Mouse (Mus musculus) mesoderm, embryonic 11.5 days (tissue): ENCODE measurements around the gene Palm2.
A peak's percentile ranks its signal among the peaks of the same experiment; 100 is the strongest.

Experiments
- DNase-seq: peaks from one replicate; pipeline ENCODE4 v3.0.0-alpha.2; 2012; ENCODE audit warnings: low read depth, low spot score

Palm2 gene

DNA sequence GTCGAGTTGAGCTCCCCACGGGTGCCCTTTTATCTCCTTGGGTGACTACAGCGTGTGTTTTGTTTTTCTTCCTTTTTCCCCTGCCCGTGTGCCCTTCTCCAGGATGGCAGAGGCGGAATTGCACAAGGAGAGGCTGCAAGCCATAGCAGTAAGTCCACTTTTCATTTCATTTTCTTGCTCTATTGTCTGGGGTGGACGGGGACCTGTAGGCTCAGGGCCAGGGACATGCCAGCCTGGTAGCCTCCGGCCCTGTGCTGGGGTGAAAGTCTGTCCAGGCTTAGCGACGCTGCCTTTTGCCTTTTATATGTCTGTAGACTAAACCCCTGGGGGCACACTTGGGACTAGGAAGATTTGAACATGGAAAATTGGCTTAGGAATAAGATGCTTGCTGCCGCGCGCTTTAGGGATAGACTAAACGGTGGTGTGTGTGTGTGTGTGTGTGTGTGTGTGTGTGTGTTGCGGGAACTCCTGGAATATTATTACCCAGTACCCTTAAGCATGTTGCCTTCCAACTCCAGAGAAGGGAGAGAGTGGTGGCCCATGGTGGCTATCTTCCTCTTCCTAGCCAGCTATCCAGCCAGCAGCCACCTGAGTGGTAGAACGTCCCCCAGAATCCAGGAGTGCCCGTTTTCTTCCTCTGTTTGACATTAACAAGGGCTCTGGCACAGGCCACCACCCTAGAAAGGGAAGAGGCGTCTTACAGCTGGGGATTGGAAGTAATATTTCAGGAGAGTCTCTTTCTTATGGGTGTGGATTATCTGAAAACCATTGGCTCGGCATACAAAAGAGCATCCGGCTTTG, 134.4 kb downstream of the Palm2 start:
- DNase-seq = no peak

DNA sequence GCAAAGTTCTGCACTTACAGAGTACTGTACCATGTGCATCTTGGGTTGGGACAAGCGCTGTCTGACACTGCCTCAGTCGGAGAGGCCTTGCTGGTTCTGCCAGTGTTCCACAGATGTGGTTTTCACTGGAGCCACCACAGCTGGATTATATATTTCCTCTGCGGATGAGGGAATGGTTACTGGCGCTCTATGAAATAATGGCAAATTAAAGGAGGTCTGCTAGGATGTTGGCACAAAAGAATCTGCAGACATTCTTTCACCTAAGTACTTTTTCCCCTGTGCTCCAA, 135.0 kb downstream of the Palm2 start:
- no peak for DNase-seq

DNA sequence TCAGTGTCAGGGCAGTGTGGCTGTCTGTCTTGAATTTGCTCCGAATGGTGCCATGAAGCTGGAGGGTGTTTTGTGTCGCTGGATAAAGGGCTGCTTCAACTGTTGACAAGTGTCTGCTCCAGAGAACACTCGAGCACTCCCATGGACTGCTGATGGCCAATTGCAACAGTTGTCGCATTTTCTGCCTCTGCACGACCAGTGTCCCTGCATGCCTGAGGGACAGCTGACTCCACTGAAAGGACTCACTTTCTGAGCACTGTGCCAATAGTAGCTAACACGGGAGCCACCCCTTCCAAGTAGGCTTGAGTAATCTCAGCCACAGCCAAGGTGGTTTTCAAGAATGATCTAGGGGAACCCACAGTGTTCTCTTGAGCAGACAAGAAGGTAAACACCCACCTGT, 135.7 kb downstream of the Palm2 start:
- DNase-seq = no peak

- DNase-seq = no peak
Observed at GRCm38 (mm10) chr4:57570229-57570628, 136.2 kb downstream of the Palm2 start.

GRCm38 (mm10) chr4:57574181-57574580, 140.1 kb downstream of the Palm2 start:
- no peak for DNase-seq

- no peak for DNase-seq
Observed at GRCm38 (mm10) chr4:57574646-57575045, 140.6 kb downstream of the Palm2 start.

- no peak for DNase-seq
Observed at GRCm38 (mm10) chr4:57575686-57576085, 141.6 kb downstream of the Palm2 start.

- no peak for DNase-seq
Observed at GRCm38 (mm10) chr4:57576095-57576494, 142.0 kb downstream of the Palm2 start.

GRCm38 (mm10) chr4:57579683-57580082, 145.6 kb downstream of the Palm2 start:
- DNase-seq = no peak

DNA sequence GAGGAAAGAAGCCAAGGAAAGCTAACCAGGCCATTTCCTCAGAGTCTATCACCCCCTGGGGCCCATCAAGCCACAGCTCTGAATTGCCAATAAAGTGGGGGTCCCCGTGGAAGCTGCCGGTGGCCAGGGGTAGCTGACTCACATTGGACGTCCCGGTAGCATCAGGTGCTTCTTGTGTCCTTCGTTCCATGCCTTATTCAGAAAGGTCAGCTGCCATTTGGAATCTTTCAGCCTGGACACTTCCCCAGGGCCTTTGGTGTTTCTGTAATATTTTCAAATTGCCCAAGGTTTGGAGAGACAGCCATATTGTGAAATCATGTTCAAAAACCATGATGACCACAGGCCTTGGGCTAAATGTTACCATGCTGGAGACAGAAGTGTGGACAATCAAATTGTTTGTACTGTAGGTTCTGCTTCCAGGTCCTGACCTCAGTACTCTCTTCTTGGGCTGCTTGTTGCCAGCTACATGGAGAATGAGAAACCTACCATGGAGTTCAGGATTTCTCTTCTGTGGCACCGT, 151.3 kb downstream of the Palm2 start:
- DNase-seq = no peak

DNA sequence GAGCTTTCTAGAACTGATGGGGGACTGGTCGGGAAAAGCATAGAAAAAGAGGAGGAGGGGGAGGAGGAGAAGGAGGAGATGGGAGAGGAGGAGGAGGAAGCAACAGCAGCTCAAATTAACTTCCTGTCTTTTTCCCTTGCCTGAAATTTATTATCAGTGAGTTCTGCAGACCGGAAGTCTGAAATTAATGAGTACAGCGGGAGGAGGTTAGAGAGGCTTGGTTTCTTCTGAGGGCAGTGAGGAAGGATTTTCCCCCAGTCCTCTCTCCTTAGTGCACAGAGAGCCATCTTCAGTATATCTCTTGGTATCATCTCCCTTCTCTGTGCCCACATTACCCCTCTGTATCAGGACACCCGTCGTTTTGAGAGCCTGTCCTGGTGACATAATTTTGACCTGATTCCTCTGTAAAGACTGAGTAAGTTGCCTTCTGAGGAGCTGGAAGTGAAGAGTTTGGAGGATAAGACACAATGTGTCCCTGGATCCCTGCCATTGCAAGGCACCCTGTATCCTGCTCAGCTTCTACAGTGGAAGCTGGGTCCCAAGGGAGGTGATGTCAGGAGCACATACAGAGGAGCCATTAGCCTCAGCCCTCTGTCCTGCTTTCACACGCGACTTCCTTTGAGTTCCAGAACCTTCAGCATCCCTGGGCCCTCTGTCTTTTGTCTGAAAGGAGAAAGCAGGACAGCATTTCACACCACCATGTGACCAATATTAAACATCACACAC, 153.0 kb downstream of the Palm2 start:
- DNase-seq = no peak

DNA sequence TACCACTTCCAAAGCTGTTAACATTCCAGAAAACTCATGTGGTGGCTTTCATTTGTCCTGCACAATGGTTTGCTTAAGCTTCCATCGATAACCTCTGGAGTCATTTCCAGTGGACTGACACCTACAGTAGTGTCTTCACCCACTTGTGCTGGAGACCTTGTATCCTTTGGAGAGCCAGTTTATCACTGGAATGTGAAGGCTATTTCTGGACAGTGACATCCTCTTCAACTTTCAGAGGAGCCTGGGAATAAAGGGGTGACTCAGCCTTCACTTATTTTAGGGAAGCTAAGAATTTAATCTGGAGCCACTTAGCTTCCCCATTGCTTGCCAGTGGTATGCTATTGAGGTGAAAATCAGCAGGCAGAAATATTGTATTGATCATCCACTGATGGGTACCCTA, 154.3 kb downstream of the Palm2 start:
- no peak for DNase-seq

GRCm38 (mm10) chr4:57592751-57593150, 158.7 kb downstream of the Palm2 start:
- no peak for DNase-seq

DNA sequence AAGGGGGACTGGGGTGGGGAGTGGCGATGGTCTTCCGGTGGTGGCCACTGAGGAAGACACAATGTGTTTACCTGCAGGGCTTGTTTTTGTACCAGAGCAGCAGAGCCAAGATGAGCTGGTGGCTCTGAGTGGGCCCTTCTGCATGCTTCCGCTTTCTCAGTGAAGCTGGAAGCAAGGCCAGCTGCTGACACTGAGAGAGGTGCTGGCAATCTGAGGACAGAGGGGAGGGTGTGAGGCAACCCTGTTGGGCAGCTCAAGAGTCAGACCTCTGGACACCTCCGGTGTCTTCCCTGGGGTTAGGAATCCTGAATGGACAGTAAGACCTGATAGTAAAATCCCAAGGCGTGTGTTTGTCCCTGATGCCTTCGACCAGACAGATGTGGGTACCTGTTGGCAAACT, 165.9 kb downstream of the Palm2 start:
- no peak for DNase-seq

DNA sequence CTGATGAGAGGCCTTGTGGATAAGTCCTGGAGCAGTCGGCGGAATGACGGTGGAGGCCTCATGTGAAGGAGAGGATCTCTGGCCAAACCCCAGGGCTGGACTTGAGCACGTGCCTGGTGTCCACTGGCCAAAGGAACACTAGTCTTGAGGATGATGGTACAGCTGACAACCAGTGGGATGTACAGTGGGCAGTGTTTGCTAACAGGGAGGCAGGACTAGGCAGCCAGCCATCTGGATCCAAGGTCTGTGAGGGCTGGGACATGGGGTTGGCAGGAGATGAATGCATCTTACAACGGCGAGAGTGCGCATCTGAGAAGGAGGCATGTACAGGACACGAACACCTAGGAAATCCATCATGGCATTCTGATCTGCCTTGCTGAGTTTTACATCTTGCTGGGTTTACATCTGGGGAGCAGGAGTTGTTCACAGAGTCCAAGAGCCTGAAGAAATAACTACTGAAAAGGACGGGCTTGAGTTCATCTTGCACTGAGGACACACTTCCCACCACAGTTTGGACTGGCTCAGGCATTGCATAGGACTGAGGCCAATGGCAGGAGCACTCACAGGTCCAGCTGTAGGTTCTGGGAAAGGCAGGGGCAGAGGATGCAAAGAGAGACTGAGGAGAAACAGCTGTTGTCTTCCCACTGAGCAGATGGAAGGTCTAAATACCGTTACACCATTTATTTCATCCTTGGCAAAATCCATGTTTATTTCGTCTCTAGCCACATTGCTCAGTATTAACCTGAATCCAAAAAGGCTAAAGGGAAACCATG, 166.8 kb downstream of the Palm2 start:
- DNase-seq = no peak

DNA sequence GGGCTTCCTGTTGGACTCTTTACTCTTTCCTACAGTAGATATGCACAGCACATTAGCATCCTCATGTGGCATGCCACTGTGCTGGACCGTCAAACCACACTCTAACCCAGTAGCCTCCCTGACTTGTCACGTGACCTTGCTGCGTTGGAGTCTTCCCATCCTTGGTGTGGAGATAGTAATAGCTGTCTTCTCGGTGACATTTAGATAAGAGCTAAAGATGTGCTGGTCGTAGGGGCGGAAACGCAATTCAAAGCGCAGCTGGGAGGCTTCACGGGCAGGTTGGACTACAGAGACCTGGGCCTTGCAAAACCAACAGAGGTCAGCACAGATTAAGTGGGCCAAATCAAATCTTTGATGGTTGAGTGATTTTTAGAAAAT, 167.4 kb downstream of the Palm2 start:
- DNase-seq = no peak

DNA sequence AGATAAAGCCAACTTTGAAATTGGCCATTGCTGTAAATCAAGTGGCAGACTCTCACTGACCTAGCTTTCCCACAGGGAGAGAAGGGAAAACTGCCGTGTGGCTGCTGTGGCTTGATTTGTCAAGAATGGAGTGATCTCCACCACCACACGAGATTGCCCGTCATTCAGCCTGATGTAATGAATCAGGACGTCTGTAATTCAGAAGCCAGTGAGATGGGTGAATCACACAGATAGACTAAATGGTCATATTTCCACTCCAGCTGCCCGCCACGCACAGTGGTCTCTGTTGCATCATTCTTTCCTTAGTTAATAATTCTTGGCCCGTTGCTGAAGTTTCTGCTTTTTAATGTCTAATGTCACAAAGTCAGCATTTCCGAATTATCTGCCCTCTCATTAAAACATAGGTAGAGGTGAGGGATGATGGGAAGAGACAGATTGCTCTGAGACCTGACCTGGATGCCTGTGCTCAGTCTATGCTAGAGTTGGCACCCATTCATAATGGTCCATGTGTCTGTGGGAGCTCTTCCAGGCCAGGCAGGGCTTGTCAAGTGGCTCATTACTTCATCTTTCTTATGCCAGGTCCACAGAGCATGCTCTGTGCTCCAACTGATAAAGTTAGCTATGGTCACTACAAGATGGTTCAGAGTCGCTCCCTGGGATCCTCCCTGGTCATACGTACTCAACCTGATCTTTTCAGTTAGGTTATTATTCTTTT, 168.0 kb downstream of the Palm2 start:
- DNase-seq = peak; percentile 19

- DNase-seq = no peak
Observed at GRCm38 (mm10) chr4:57606258-57606657, 172.2 kb downstream of the Palm2 start.

DNA sequence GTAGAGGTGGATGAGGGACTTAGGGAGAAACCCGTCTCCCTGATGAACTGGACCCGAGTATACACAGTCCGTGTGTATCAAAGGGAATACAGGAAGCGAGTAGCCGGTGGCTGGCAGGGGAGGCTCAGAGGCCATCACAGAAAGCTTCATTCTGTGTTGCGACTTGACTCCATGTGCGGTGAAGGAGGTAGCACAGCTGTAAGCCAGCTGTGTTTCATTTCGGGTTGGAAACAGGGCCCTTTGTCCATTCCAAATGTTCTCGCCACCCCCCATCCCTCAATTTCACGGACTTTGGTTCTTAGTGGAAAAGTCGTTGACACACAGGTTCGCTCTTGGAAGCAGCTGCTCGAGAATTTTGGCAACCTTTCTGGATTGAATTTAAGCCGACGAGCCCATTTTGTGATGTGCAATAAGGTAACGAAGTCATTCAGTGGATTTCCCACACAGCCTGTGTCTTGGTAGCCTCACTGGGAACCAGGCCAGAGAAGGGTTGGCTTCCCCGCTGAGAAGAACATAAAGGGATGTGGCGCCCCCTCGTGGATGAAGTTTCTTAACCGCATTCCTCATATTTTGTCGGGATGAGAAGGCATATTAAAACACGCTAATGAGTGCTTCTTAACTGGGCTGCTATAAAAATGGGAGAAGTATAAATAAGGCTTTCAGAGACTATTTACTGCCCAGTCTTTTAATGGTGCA, 173.3 kb downstream of the Palm2 start:
- peak; percentile 88 for DNase-seq

- peak; percentile 63 for DNase-seq
Observed at GRCm38 (mm10) chr4:57611303-57612077, 177.4 kb downstream of the Palm2 start.
